Mouse (Mus musculus): ENCODE results near the gene Spopl. TPM values are rescaled to one million over a fixed set of nuclear protein-coding genes. Genes with fewer than 3 reads are reported as not detected.
"Not testable (repeated sequence)": the region's sequence is repeated elsewhere in the genome, so short reads cannot be mapped to it uniquely, and the experiment has no call there.

Gene Spopl
- polyA plus RNA-seq, 1 experiment from 2014 or later = 12.3 TPM

DNA sequence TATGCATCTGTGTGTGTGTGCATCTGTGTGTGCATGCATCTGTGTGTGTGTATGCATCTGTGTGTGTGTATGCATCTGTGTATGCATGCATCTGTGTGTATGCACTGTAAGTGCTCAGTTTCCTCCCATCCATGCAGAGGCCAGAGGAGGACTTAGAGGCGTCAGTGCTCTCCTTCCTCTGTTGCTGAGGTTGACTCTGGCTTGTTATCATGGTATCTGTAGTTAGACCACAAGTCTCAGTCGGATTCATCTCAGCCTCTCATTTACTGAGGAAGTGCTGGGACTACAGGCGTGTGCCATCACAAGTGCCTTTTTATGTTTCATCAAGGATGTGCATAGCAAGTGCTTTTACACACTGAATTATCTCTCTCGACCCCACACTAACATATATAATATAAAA, 31.9 kb downstream of the Spopl start:
- H3K9me3 ChIP-seq (replicated peaks; ENCODE audit: low read length) = no peaks in the 10 kb centered on the region
- DNase-seq (ENCODE audit: low spot score) (no peak), ATAC-seq (replicated peaks; ENCODE audit: low FRiP score, low read depth) (no peak)
- H3K27me3 ChIP-seq (ENCODE audit: insufficient read depth, low read length) = no peaks in the 10 kb centered on the region
- no peak overlapping the region for H3K4me3 ChIP-seq (replicated peaks; ENCODE audit: low read depth, low read length)
- no peak overlapping the region for H3K27ac ChIP-seq
- no peak for TF ChIP-seq CTCF (IDR thresholded peaks at IDR 0.05; ENCODE audit: low read depth)
- H3K9ac ChIP-seq (ENCODE audit: low read depth, low read length) = no peak overlapping the region
- no peaks in the 10 kb centered on the region for H3K4me1 ChIP-seq (replicated peaks; ENCODE audit: insufficient read depth, low read length)
- 0 out of 2 replicates have a peak, but pooled peaks cover 3% of the 10 kb centered on the region for H3K36me3 ChIP-seq (ENCODE audit: insufficient read depth, low read length)
- 86% methylated on average over 4 of the region's 4 CpGs for WGBS
- H3K4me2 ChIP-seq (ENCODE audit: low read length) = no peak overlapping the region

DNA sequence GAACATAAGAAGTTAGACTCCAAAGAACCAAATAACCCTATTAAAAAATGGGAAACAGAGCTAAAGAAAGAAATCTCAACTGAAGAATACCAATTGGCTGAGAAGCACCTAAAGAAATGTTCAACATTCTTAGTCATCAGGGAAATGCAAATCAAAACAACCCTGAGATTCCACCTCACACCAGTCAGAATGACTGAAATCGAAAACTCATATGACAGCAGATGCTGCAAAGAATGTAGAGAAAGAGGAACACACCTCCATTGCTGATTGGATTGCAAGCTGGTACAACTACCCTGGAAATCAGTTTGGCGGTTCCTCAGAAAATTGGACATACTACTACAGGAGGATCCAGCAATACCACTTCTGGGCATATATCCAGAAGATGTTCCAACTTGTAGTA, 44.2 kb downstream of the Spopl start:
- DNase-seq (ENCODE audit: low spot score); H3K4me1 ChIP-seq (replicated peaks; ENCODE audit: insufficient read depth, low read length); H3K27ac ChIP-seq; H3K27me3 ChIP-seq (ENCODE audit: insufficient read depth, low read length); H3K9me3 ChIP-seq (replicated peaks; ENCODE audit: low read length); H3K9ac ChIP-seq (ENCODE audit: low read depth, low read length); ATAC-seq (replicated peaks; ENCODE audit: low FRiP score, low read depth); H3K4me2 ChIP-seq (ENCODE audit: low read length); H3K4me3 ChIP-seq (replicated peaks; ENCODE audit: low read depth, low read length): not testable (repeated sequence)
- 96% methylated on average over 2 of the region's 2 CpGs for WGBS
- peaks cover 24% of the 10 kb centered on the region; the same call in 1 of the 2 replicates for H3K36me3 ChIP-seq (ENCODE audit: insufficient read depth, low read length)

DNA sequence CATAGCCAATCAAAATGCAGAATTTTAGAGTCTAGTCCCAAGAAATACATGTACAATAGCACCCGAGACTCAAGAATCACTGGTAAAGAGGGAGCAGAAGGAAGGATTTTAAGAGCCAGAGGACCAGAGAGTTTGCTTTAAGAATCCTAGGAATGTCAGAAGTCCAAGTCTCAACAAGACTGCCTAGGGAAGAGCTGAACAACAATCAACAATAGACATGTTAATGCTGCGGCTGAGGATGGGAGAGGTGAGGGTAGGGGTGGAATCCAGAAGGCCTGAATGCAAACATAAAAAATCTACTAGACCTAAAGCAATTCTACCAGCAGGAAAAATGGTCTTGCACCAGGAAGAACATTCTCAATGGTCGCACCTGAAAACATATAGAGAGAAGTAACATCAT, 66.8 kb downstream of the Spopl start:
- ATAC-seq (replicated peaks; ENCODE audit: low FRiP score, low read depth) (no peak), DNase-seq (ENCODE audit: low spot score) (no peak)
- H3K4me2 ChIP-seq (ENCODE audit: low read length) = no peak overlapping the region
- 95% methylated on average over 3 of the region's 3 CpGs for WGBS
- no peak overlapping the region for H3K4me3 ChIP-seq (replicated peaks; ENCODE audit: low read depth, low read length)
- no peak overlapping the region for H3K27ac ChIP-seq
- TF ChIP-seq CTCF (IDR thresholded peaks at IDR 0.05; ENCODE audit: low read depth) = no peak
- H3K36me3 ChIP-seq (ENCODE audit: insufficient read depth, low read length) = no peaks in the 10 kb centered on the region
- no peaks in the 10 kb centered on the region for H3K4me1 ChIP-seq (replicated peaks; ENCODE audit: insufficient read depth, low read length)
- H3K9ac ChIP-seq (ENCODE audit: low read depth, low read length) = no peak overlapping the region
- H3K27me3 ChIP-seq (ENCODE audit: insufficient read depth, low read length) = no peaks in the 10 kb centered on the region
- H3K9me3 ChIP-seq (replicated peaks; ENCODE audit: low read length) = no peaks in the 10 kb centered on the region

DNA sequence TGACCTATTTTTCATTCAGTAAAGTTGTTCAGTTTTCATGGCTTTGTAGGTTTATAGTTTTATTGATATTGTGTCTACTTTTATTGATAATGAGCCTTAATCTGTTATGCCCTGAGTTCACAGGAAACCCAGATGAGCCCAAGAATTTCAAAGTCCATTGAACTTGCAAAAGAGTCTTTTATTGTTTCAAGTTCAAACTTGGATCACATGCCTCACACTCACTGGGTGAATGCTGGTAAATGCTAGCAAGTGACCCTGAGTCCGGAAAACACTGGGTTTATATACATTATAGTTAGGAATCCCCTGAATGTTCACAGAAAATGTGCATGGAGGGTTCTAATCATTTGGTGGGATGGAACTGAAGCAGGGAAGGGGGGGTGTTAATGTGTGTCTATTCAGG, 90.2 kb downstream of the Spopl start:
- H3K27me3 ChIP-seq (ENCODE audit: insufficient read depth, low read length) = no peaks in the 10 kb centered on the region
- ATAC-seq (replicated peaks; ENCODE audit: low FRiP score, low read depth) (no peak), DNase-seq (ENCODE audit: low spot score) (no peak)
- no peak for TF ChIP-seq CTCF (IDR thresholded peaks at IDR 0.05; ENCODE audit: low read depth)
- H3K36me3 ChIP-seq (ENCODE audit: insufficient read depth, low read length) = no peaks in the 10 kb centered on the region
- H3K9me3 ChIP-seq (replicated peaks; ENCODE audit: low read length) = no peaks in the 10 kb centered on the region
- no peaks in the 10 kb centered on the region for H3K4me1 ChIP-seq (replicated peaks; ENCODE audit: insufficient read depth, low read length)
- H3K27ac ChIP-seq = no peak overlapping the region
- 75% methylated on average over 1 of the region's 1 CpGs for WGBS
- no peak overlapping the region for H3K4me3 ChIP-seq (replicated peaks; ENCODE audit: low read depth, low read length)
- no peak overlapping the region for H3K4me2 ChIP-seq (ENCODE audit: low read length)
- no peak overlapping the region for H3K9ac ChIP-seq (ENCODE audit: low read depth, low read length)

DNA sequence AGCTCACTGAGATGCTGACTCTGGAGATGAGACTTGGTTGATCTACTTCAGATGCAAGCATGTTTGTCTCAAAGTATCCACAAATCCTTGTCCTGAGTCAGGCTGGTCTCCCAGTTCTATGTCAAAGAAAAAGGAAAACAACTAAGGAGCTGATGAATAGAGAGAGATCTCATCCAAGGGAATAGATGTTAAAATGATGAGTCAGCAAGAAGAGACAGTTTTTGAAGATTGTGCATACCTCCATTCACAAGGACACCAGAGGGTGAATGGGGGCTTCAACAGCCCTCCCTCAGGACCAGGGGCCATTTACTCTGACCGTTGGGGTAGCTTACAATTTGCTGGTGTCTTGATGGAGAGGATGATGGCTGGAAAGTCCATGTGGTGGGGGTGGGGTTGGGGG, 104.4 kb downstream of the Spopl start:
- Histone ChIP-seq H3K36me3 (ENCODE audit: insufficient read depth, low read length) (no peaks in the 10 kb centered on the region), H3K9me3 (replicated peaks; ENCODE audit: low read length) (no peaks in the 10 kb centered on the region), H3K9ac (ENCODE audit: low read depth, low read length) (no peak overlapping the region), H3K27me3 (ENCODE audit: insufficient read depth, low read length) (no peaks in the 10 kb centered on the region), H3K4me2 (ENCODE audit: low read length) (no peak overlapping the region), H3K4me3 (replicated peaks; ENCODE audit: low read depth, low read length) (no peak overlapping the region), H3K4me1 (replicated peaks; ENCODE audit: insufficient read depth, low read length) (no peaks in the 10 kb centered on the region), H3K27ac (no peak overlapping the region)
- no peak for ATAC-seq (replicated peaks; ENCODE audit: low FRiP score, low read depth)
- no peak for TF ChIP-seq CTCF (IDR thresholded peaks at IDR 0.05; ENCODE audit: low read depth)
- DNase-seq (ENCODE audit: low spot score) = no peak
- WGBS = 80% methylated on average over 1 of the region's 1 CpGs

DNA sequence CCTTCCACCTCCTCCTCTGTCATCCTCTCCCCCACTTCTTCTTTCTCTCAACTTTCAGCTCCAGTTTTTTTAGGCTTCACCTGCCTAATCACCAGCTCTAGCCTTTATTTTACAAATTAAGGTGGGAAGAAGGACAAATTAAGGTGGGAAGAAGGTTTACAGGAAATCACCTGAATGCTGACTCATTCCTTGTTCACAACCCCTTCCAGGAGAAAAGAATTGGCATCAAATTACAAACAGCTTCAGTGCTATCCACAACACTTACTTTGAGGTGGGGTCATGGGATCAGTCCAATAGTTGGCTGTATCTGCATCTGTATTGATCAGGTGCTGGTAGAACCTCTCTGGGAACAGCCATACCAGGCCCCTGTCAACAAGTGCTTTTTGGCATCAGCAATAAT, 114.5 kb downstream of the Spopl start:
- H3K36me3 ChIP-seq (ENCODE audit: insufficient read depth, low read length) = no peaks in the 10 kb centered on the region
- H3K9ac ChIP-seq (ENCODE audit: low read depth, low read length) = no peak overlapping the region
- H3K27ac ChIP-seq = no peak overlapping the region
- H3K4me2 ChIP-seq (ENCODE audit: low read length) = no peak overlapping the region
- ATAC-seq (replicated peaks; ENCODE audit: low FRiP score, low read depth) = no peak
- no peak overlapping the region for H3K4me3 ChIP-seq (replicated peaks; ENCODE audit: low read depth, low read length)
- TF ChIP-seq CTCF (IDR thresholded peaks at IDR 0.05; ENCODE audit: low read depth) = no peak
- H3K4me1 ChIP-seq (replicated peaks; ENCODE audit: insufficient read depth, low read length) = no peaks in the 10 kb centered on the region
- no peak for DNase-seq (ENCODE audit: low spot score)
- H3K27me3 ChIP-seq (ENCODE audit: insufficient read depth, low read length) = no peaks in the 10 kb centered on the region
- H3K9me3 ChIP-seq (replicated peaks; ENCODE audit: low read length) = no peaks in the 10 kb centered on the region
